Comparison of ENCODE assay signal across 11 mouse cellular contexts in genomic region chr1:92936467-92936866, GRCm38 (mm10). TPM values are rescaled to one million over a fixed set of nuclear protein-coding genes. Genes with fewer than 3 reads are reported as not detected.
DNase-seq lines count a peak whose midpoint lies in the region; ATAC-seq and TF ChIP-seq lines count a peak whose summit lies in the region.
"Had no signal": no experiment of that assay in that cellular context is flagged by ENCODE, and none has a peak within 500 bp of the region (broad histone marks: within the 10 kb centered on the region; RNA-seq: fewer than 3 reads in every experiment).

No protein-coding gene starts in this region.

- H3K36me3 ChIP-seq in forebrain, embryonic 10.5 days (replicated peaks): peaks cover 38% of the 10 kb centered on the region
- peaks cover 8% of the 10 kb centered on the region; the same call in 1 of the 2 replicates for H3K36me3 ChIP-seq in forebrain, embryonic 11.5 days (ENCODE audit: control insufficient read depth, insufficient read depth, low read length)
- H3K36me3 ChIP-seq in forebrain, postnatal 0 days (ENCODE audit: insufficient read depth): peaks cover 33% of the 10 kb centered on the region
- H3K36me3 ChIP-seq in neural tube, embryonic 12.5 days: peaks cover 34% of the 10 kb centered on the region

- no peak overlapping the region for H3K27ac ChIP-seq in forebrain, embryonic 10.5 days
- H3K27ac ChIP-seq in forebrain, embryonic 11.5 days (ENCODE audit: low read depth, low read length): no peak overlapping the region
- no peak overlapping the region for H3K27ac ChIP-seq in forebrain, postnatal 0 days (ENCODE audit: low read depth, low read length)
- H3K27ac ChIP-seq in neural tube, embryonic 12.5 days: no peak overlapping the region
- H3K27ac ChIP-seq: gastrocnemius, adult 2 months had no signal

- no peak for ATAC-seq in forebrain, embryonic 11.5 days (replicated peaks; ENCODE audit: low FRiP score)
- ATAC-seq in forebrain, postnatal 0 days: no peak
- no peak for ATAC-seq in neural tube, embryonic 12.5 days (ENCODE audit: low FRiP score, low read depth)
- ATAC-seq in inflammation-experienced regulatory T-cells, adult 6 months: no peak
- ATAC-seq in CD4-positive, CD25-positive, alpha-beta regulatory T cell, adult 4 months: no peak

- H3K9me3 ChIP-seq in forebrain, embryonic 10.5 days: peaks cover 11% of the 10 kb centered on the region; the same call in 1 of the 2 replicates
- H3K9me3 ChIP-seq in forebrain, embryonic 11.5 days (ENCODE audit: control insufficient read depth, low read length): no peaks in the 10 kb centered on the region
- no peaks in the 10 kb centered on the region for H3K9me3 ChIP-seq in forebrain, postnatal 0 days (ENCODE audit: low read length)
- no peaks in the 10 kb centered on the region for H3K9me3 ChIP-seq in neural tube, embryonic 12.5 days

- no peak overlapping the region for H3K9ac ChIP-seq in forebrain, embryonic 11.5 days (ENCODE audit: low read length)
- peak overlapping the region; percentile 70; the same call in 1 of the 2 replicates for H3K9ac ChIP-seq in forebrain, postnatal 0 days
- H3K9ac ChIP-seq in neural tube, embryonic 12.5 days: 0 out of 2 replicates have a peak overlapping the region, but pooled peaks have one; percentile 1

- TF ChIP-seq CTCF in forebrain, postnatal 0 days (IDR thresholded peaks at IDR 0.05; ENCODE audit: low read depth): no peak

- WGBS in forebrain, embryonic 10.5 days: 93% methylated on average over 3 of the region's 3 CpGs
- 83% methylated on average over 3 of the region's 3 CpGs for WGBS in forebrain, embryonic 11.5 days
- 81% methylated on average over 3 of the region's 3 CpGs for WGBS in forebrain, postnatal 0 days
- 56% methylated on average over 3 of the region's 3 CpGs for WGBS in neural tube, embryonic 12.5 days

- peaks cover 31% of the 10 kb centered on the region for H3K4me1 ChIP-seq in forebrain, embryonic 10.5 days
- peaks cover 11% of the 10 kb centered on the region; the same call in 1 of the 2 replicates for H3K4me1 ChIP-seq in forebrain, embryonic 11.5 days (replicated peaks; ENCODE audit: control insufficient read depth, insufficient read depth, low read length)
- H3K4me1 ChIP-seq in forebrain, postnatal 0 days (ENCODE audit: insufficient read depth): peaks cover 21% of the 10 kb centered on the region
- peaks cover 28% of the 10 kb centered on the region for H3K4me1 ChIP-seq in neural tube, embryonic 12.5 days

- H3K27me3 ChIP-seq in forebrain, embryonic 10.5 days (ENCODE audit: poor library complexity, severe bottlenecking): no peaks in the 10 kb centered on the region
- H3K27me3 ChIP-seq in forebrain, embryonic 11.5 days (ENCODE audit: control insufficient read depth, insufficient read depth, low read length): no peaks in the 10 kb centered on the region
- no peaks in the 10 kb centered on the region for H3K27me3 ChIP-seq in forebrain, postnatal 0 days (ENCODE audit: insufficient read depth, low read length)
- no peaks in the 10 kb centered on the region for H3K27me3 ChIP-seq in neural tube, embryonic 12.5 days (replicated peaks)

- H3K4me2 ChIP-seq in forebrain, embryonic 11.5 days (ENCODE audit: low read depth, low read length, severe bottlenecking): no peak overlapping the region
- peak overlapping the region; percentile 77 for H3K4me2 ChIP-seq in forebrain, postnatal 0 days (ENCODE audit: low read depth)
- H3K4me2 ChIP-seq in neural tube, embryonic 12.5 days (replicated peaks): peak overlapping the region; percentile 82

- no peak for DNase-seq in forebrain, embryonic 10.5 days (ENCODE audit: extremely low spot score, low spot score)
- no peak for DNase-seq in forebrain, embryonic 11.5 days (ENCODE audit: low spot score)
- no peak for DNase-seq in forebrain, postnatal 0 days
- peak; percentile 45 to 65 for DNase-seq in kidney, postnatal 36 days
- no peak for DNase-seq in frontal cortex, postnatal 25 days (ENCODE audit: low spot score in 2 of 2)
- DNase-seq: gastrocnemius, adult 2 months; heart, postnatal 4 days; right cerebral cortex, postnatal 4 days had no signal

- 0 out of 2 replicates have a peak overlapping the region, but pooled peaks have one; percentile 81 for H3K4me3 ChIP-seq in forebrain, embryonic 10.5 days
- no peak overlapping the region for H3K4me3 ChIP-seq in forebrain, embryonic 11.5 days (ENCODE audit: low read depth, low read length)
- H3K4me3 ChIP-seq in forebrain, postnatal 0 days (ENCODE audit: low read depth, low read length): no peak overlapping the region
- H3K4me3 ChIP-seq in neural tube, embryonic 12.5 days: no peak overlapping the region
- H3K4me3 ChIP-seq: gastrocnemius, adult 2 months had no signal

RNA-seq across cellular contexts. Expression of gene Capn10, which starts 2.3 kb away (rescaled TPM):
- polyA plus RNA-seq in forebrain, embryonic 10.5 days (2016; fragmentation: Nextera tagmentation; extraction: Ambion mirVana): 37.3 and 42.7 TPM in 2 replicates
- polyA plus RNA-seq in forebrain, embryonic 11.5 days (2014; fragmentation: Nextera tagmentation; extraction: Ambion mirVana): 41.0 and 43.0 TPM in 2 replicates
- 84.2 and 97.3 TPM in 2 replicates for total RNA-seq in forebrain, postnatal 0 days (2014; rRNA removed)
- 47.7 and 56.7 TPM in 2 replicates for polyA plus RNA-seq in forebrain, postnatal 0 days (2015; fragmentation: Nextera tagmentation; extraction: Ambion mirVana)
- 54.8 and 60.0 TPM in 2 replicates for polyA plus RNA-seq in neural tube, embryonic 12.5 days (2016; fragmentation: Nextera tagmentation; extraction: Ambion mirVana)
- polyA plus RNA-seq in inflammation-experienced regulatory T-cells, adult 6 months (2017; shearing (Covaris generic)): 1 to 10 TPM; 4.6 to 7.3 (median 6.9) TPM
- 10 to 100 TPM in 1 of 2 experiments, 1 to 10 TPM in 1; 7.8 to 12.5 TPM for polyA plus RNA-seq in CD4-positive, CD25-positive, alpha-beta regulatory T cell, adult 4 months (2017; shearing (Covaris generic))

RNA-seq across cellular contexts. Expression of gene Gpr35, which starts 14.2 kb away (rescaled TPM):
- 0.05 and 0.14 TPM in 2 replicates for polyA plus RNA-seq in forebrain, embryonic 10.5 days (2016; fragmentation: Nextera tagmentation; extraction: Ambion mirVana)
- 0.16 and 0.40 TPM in 2 replicates for polyA plus RNA-seq in forebrain, embryonic 11.5 days (2014; fragmentation: Nextera tagmentation; extraction: Ambion mirVana)
- 0.38 and 1.8 TPM in 2 replicates for total RNA-seq in forebrain, postnatal 0 days (2014; rRNA removed)
- 0.28 and 0.44 TPM in 2 replicates for polyA plus RNA-seq in forebrain, postnatal 0 days (2015; fragmentation: Nextera tagmentation; extraction: Ambion mirVana)
- 0.38 TPM in 2 replicates for polyA plus RNA-seq in neural tube, embryonic 12.5 days (2016; fragmentation: Nextera tagmentation; extraction: Ambion mirVana)
- 1 to 10 TPM in 2 of 3 experiments, under 1 TPM in 1; 0.23 to 1.8 (median 1.7) TPM for polyA plus RNA-seq in inflammation-experienced regulatory T-cells, adult 6 months (2017; shearing (Covaris generic))
- polyA plus RNA-seq in CD4-positive, CD25-positive, alpha-beta regulatory T cell, adult 4 months (2017; shearing (Covaris generic)): 1 to 10 TPM; 2.4 to 3.7 TPM

RNA-seq across cellular contexts. Expression of gene Rnpepl1, which starts 25.9 kb away (rescaled TPM):
- polyA plus RNA-seq in forebrain, embryonic 10.5 days (2016; fragmentation: Nextera tagmentation; extraction: Ambion mirVana): 21.2 and 22.7 TPM in 2 replicates
- 27.4 and 31.8 TPM in 2 replicates for polyA plus RNA-seq in forebrain, embryonic 11.5 days (2014; fragmentation: Nextera tagmentation; extraction: Ambion mirVana)
- total RNA-seq in forebrain, postnatal 0 days (2014; rRNA removed): 36.8 and 37.5 TPM in 2 replicates
- polyA plus RNA-seq in forebrain, postnatal 0 days (2015; fragmentation: Nextera tagmentation; extraction: Ambion mirVana): 21.3 and 25.3 TPM in 2 replicates
- 37.5 and 40.3 TPM in 2 replicates for polyA plus RNA-seq in neural tube, embryonic 12.5 days (2016; fragmentation: Nextera tagmentation; extraction: Ambion mirVana)
- polyA plus RNA-seq in inflammation-experienced regulatory T-cells, adult 6 months (2017; shearing (Covaris generic)): 10 to 100 TPM; 20.5 to 34.1 (median 28.4) TPM
- 10 to 100 TPM; 23.2 to 32.8 TPM for polyA plus RNA-seq in CD4-positive, CD25-positive, alpha-beta regulatory T cell, adult 4 months (2017; shearing (Covaris generic))

RNA-seq across cellular contexts. Expression of gene Dusp28, which starts 29.7 kb away (rescaled TPM):
- polyA plus RNA-seq in forebrain, embryonic 10.5 days (2016; fragmentation: Nextera tagmentation; extraction: Ambion mirVana): 14.3 and 14.8 TPM in 2 replicates
- 16.0 and 19.0 TPM in 2 replicates for polyA plus RNA-seq in forebrain, embryonic 11.5 days (2014; fragmentation: Nextera tagmentation; extraction: Ambion mirVana)
- total RNA-seq in forebrain, postnatal 0 days (2014; rRNA removed): 17.4 and 25.7 TPM in 2 replicates
- 22.3 and 24.0 TPM in 2 replicates for polyA plus RNA-seq in forebrain, postnatal 0 days (2015; fragmentation: Nextera tagmentation; extraction: Ambion mirVana)
- 13.1 and 13.4 TPM in 2 replicates for polyA plus RNA-seq in neural tube, embryonic 12.5 days (2016; fragmentation: Nextera tagmentation; extraction: Ambion mirVana)
- 1 to 10 TPM; 3.9 to 5.0 (median 4.1) TPM for polyA plus RNA-seq in inflammation-experienced regulatory T-cells, adult 6 months (2017; shearing (Covaris generic))
- polyA plus RNA-seq in CD4-positive, CD25-positive, alpha-beta regulatory T cell, adult 4 months (2017; shearing (Covaris generic)): 1 to 10 TPM; 4.2 to 4.4 TPM

RNA-seq across cellular contexts. Expression of gene Ankmy1, which starts 33.8 kb away (rescaled TPM):
- 0.34 and 0.90 TPM in 2 replicates for polyA plus RNA-seq in forebrain, embryonic 10.5 days (2016; fragmentation: Nextera tagmentation; extraction: Ambion mirVana)
- polyA plus RNA-seq in forebrain, embryonic 11.5 days (2014; fragmentation: Nextera tagmentation; extraction: Ambion mirVana): 1.5 and 1.8 TPM in 2 replicates
- 0.33 and 0.46 TPM in 2 replicates for total RNA-seq in forebrain, postnatal 0 days (2014; rRNA removed)
- polyA plus RNA-seq in forebrain, postnatal 0 days (2015; fragmentation: Nextera tagmentation; extraction: Ambion mirVana): 0.24 and 0.27 TPM in 2 replicates
- 0.65 and 0.74 TPM in 2 replicates for polyA plus RNA-seq in neural tube, embryonic 12.5 days (2016; fragmentation: Nextera tagmentation; extraction: Ambion mirVana)
- 1 to 10 TPM in 1 of 3 experiments, under 1 TPM in 2; 0.71 to 1.6 (median 0.94) TPM for polyA plus RNA-seq in inflammation-experienced regulatory T-cells, adult 6 months (2017; shearing (Covaris generic))
- polyA plus RNA-seq in CD4-positive, CD25-positive, alpha-beta regulatory T cell, adult 4 months (2017; shearing (Covaris generic)): 1 to 10 TPM in 1 of 2 experiments, under 1 TPM in 1; 0.65 to 1.1 TPM

Comparison
In these comparisons a context has a peak if more than half of its experiments do, and no peak if none do; other contexts are left out.
1. DNase-seq: peak in kidney, postnatal 36 days (2 of 2); none in forebrain, embryonic 10.5 days (single experiment), forebrain, embryonic 11.5 days (single experiment), forebrain, postnatal 0 days (single experiment) and frontal cortex, postnatal 25 days (0 of 2).